Mouse (Mus musculus) embryonic facial prominence, embryonic 13.5 days (tissue): Measurements from ENCODE around the gene Clic4. TPM values are rescaled to one million over a fixed set of nuclear protein-coding genes. Genes with fewer than 3 reads are reported as not detected.

Experiments
- ATAC-seq: fragments of 200-750 bp; cut with Nextera tagmentation; 2 replicates; pipeline ENCODE4 v1.8.0; 2017; ENCODE audit warnings: low read depth; ENCODE audit not compliant: insufficient number of reproducible peaks, insufficient read depth, low FRiP score, low TSS enrichment
- H3K27ac ChIP-seq: fragments of 300-500 bp; sonication (generic); 2 replicates; pipeline ENCODE4 v1.5.1; 2015; ENCODE audit warnings: moderate library complexity, mild to moderate bottlenecking, inconsistent platforms
- H3K27me3 ChIP-seq: fragments of 300-500 bp; sonication (generic); 2 replicates; pipeline ENCODE4 v1.6.1; 2015; ENCODE audit warnings: mild to moderate bottlenecking, inconsistent platforms
- H3K36me3 ChIP-seq: fragments of 300-500 bp; sonication (generic); 2 replicates; pipeline ENCODE4 v1.6.1; 2015; ENCODE audit warnings: mild to moderate bottlenecking, inconsistent platforms
- H3K4me1 ChIP-seq: fragments of 300-500 bp; sonication (generic); 2 replicates; pipeline ENCODE4 v1.6.1; 2015; ENCODE audit warnings: inconsistent platforms
- H3K4me2 ChIP-seq: fragments of 300-500 bp; sonication (generic); 2 replicates; pipeline ENCODE4 v1.6.1; 2015; ENCODE audit warnings: moderate library complexity, mild to moderate bottlenecking, inconsistent platforms
- H3K4me3 ChIP-seq: fragments of 300-500 bp; sonication (generic); 2 replicates; pipeline ENCODE4 v1.5.1; 2015; ENCODE audit warnings: mild to moderate bottlenecking, inconsistent platforms
- H3K9ac ChIP-seq: fragments of 300-500 bp; sonication (generic); 2 replicates; pipeline ENCODE4 v1.6.1; 2015; ENCODE audit warnings: mild to moderate bottlenecking, inconsistent platforms
- H3K9me3 ChIP-seq: fragments of 300-500 bp; sonication (generic); 2 replicates; pipeline ENCODE4 v1.6.1; 2016; ENCODE audit warnings: inconsistent platforms
- WGBS: fragments of 180-500 bp; shearing (Covaris S2); methylation state at CpG from one replicate; pipeline ENCODE4 v1.1.7; 2015; ENCODE audit warnings: mixed read lengths; 5-methylcytosine and 5-hydroxymethylcytosine counted together
- polyA plus RNA-seq: library from polyadenylated mRNA; unstranded; fragments of >200 nt; fragmentation: Nextera tagmentation; extraction: Ambion mirVana; gene quantifications from 2 replicates; pipeline ENCODE4 v1.2.1, GENCODE M21; 2015

Gene Clic4
- polyA plus RNA-seq, 1 experiment from 2014 or later = 121 TPM

DNA sequence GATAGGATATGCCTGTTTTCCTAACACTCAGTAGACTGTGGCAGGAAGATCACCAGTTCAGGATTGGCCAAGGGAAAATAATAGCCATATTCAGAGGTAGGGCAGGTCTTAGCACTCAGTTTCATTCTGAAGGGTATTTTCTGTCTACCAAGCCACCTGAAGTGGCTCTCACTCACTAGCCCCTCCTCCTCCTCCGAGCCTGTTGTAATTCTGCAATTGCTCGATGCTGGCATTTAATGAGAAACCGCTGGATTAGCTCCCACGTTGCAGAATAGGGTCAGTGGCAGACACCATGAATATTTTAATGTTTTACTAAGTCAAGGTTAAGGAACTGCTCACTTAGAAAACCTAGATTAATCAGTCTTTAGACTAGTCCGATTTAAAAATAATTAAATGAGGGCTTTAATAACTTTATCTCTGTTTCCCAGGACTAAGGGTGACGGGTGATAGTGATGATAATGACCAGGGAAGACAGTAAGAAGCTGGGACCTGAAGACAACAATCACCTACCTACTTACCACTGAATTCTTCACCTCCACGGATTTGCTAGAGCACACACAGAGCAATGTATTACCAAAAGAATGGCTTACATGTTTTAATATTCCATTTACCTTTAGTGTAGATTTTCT is 29.6 kb downstream of the Clic4 start:
- H3K4me3 ChIP-seq = no peak overlapping the region
- H3K4me1 ChIP-seq = peaks cover 58% of the 10 kb centered on the region

DNA sequence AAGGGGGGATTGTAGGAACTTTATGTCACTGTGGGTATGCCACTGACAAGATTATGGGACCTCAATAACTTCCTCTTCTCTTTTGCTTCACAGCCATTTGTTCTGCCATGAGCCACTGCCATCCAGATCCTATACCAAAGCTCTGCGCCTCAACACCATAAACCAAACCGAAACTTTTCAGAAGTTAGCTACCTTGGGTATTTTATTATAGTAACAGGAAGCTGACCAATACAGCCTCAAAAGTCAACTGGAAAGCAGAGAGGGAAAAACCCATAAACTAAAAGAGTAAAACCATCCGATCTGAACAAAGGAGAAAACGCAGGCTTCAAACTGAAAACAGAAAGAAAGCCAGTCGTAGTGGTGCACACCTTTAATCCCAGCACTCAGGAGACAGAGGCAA is 30.2 kb downstream of the Clic4 start:
- Histone ChIP-seq H3K4me1 (peaks cover 52% of the 10 kb centered on the region), H3K27ac (no peak overlapping the region), H3K27me3 (no peaks in the 10 kb centered on the region), H3K36me3 (peaks cover 14% of the 10 kb centered on the region), H3K4me3 (no peak overlapping the region), H3K9me3 (no peaks in the 10 kb centered on the region), H3K9ac (no peak overlapping the region), H3K4me2 (no peak overlapping the region)
- WGBS = 86% methylated on average over 5 of the region's 5 CpGs
- ATAC-seq = no peak

More for the DNA sequence above, 29.6 kb downstream of the Clic4 start:
- H3K4me2 ChIP-seq = no peak overlapping the region
- H3K27me3 ChIP-seq = no peaks in the 10 kb centered on the region
- no peak overlapping the region for H3K27ac ChIP-seq
- no peak for ATAC-seq
- WGBS = 80% methylated on average over 7 of the region's 7 CpGs
- no peaks in the 10 kb centered on the region for H3K9me3 ChIP-seq
- H3K36me3 ChIP-seq = peaks cover 9% of the 10 kb centered on the region
- H3K9ac ChIP-seq = no peak overlapping the region

- Histone ChIP-seq H3K36me3 (peaks cover 18% of the 10 kb centered on the region), H3K4me3 (no peak overlapping the region), H3K4me1 (peaks cover 45% of the 10 kb centered on the region), H3K9me3 (no peaks in the 10 kb centered on the region), H3K4me2 (no peak overlapping the region), H3K27me3 (no peaks in the 10 kb centered on the region), H3K27ac (no peak overlapping the region), H3K9ac (no peak overlapping the region)
- 27% methylated on average over 5 of the region's 5 CpGs for WGBS
- no peak for ATAC-seq
These were observed 30.9 kb downstream of the Clic4 start for GRCm38 (mm10) chr4:135241669-135242068.

DNA sequence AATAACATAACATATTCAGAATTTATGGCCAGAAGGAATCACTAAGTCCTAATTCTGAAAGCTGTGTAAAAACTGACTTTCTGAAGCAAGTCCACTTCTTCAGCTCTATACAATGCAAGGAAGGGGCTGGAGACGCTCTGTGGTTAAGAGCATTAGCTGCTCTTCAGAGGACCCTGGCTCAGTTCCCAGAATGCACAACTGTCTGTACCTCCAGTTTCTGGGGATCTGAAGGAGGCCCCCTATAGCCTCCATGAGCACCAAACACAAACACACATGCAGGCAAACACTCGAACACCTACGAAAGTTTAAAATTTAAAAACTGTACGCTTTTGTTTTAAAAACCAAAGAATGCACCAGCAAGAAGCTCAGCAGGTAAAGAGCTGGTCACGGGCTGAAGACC is 31.5 kb downstream of the Clic4 start:
- peaks cover 19% of the 10 kb centered on the region for H3K36me3 ChIP-seq
- no peaks in the 10 kb centered on the region for H3K27me3 ChIP-seq
- no peak for ATAC-seq
- H3K4me3 ChIP-seq = no peak overlapping the region
- 63% methylated on average over 5 of the region's 5 CpGs for WGBS
- no peak overlapping the region for H3K4me2 ChIP-seq
- H3K9me3 ChIP-seq = no peaks in the 10 kb centered on the region
- no peak overlapping the region for H3K27ac ChIP-seq
- H3K9ac ChIP-seq = no peak overlapping the region
- H3K4me1 ChIP-seq = peaks cover 40% of the 10 kb centered on the region

DNA sequence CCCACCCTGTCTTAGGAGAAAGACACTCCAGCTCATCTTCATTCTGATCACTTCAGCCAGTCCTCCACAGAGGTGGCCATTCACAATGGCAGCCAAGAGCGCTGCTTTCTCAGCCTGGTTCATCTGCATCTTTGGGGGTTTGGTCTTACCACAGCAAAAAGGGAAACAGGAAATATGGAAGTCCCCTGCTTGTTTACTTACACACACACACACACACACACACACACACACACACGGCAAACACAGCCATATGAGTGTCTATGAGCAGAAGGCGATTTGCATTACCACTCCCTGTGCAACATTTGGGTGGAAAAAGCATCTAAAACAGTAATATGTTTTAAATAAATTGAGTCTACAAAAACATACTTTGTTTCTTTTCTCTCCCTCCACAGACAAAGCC is 32.3 kb downstream of the Clic4 start:
- 69% methylated on average over 3 of the region's 3 CpGs for WGBS
- Histone ChIP-seq H3K4me2 (no peak overlapping the region), H3K36me3 (peaks cover 19% of the 10 kb centered on the region), H3K27ac (0 out of 2 replicates have a peak overlapping the region, but pooled peaks have one; percentile 22), H3K9me3 (no peaks in the 10 kb centered on the region), H3K4me3 (no peak overlapping the region), H3K4me1 (peaks cover 33% of the 10 kb centered on the region), H3K9ac (no peak overlapping the region), H3K27me3 (no peaks in the 10 kb centered on the region)
- ATAC-seq = no peak

GRCm38 (mm10) chr4:135238706-135239510 is 33.7 kb downstream of the Clic4 start:
- Histone ChIP-seq H3K4me2 (no peak overlapping the region), H3K27me3 (no peaks in the 10 kb centered on the region), H3K27ac (no peak overlapping the region), H3K36me3 (peaks cover 19% of the 10 kb centered on the region), H3K9ac (no peak overlapping the region), H3K4me3 (no peak overlapping the region), H3K4me1 (peaks cover 30% of the 10 kb centered on the region), H3K9me3 (no peaks in the 10 kb centered on the region)
- ATAC-seq = no peak
- WGBS = 76% methylated on average over 13 of the region's 13 CpGs

DNA sequence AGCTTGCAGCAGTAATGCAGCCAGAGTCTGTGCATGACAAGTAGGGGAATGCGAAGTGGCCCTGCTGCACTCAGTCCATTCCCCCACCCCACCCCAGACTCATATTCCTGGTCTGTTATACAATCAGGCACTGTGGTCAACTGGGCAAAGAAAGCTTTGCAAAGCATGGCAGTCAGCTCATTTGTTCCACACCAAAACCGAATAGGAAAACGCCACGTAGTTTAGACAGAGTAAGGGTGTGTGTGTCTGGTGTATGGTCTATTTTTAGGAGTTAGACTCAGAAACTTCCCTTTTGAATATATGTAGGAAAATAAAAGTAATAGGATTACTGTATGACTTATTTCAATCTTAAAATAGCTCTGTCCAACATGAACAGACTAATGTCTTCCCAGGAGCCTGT is 36.0 kb downstream of the Clic4 start:
- no peak overlapping the region for H3K4me2 ChIP-seq
- H3K4me1 ChIP-seq = peaks cover 33% of the 10 kb centered on the region
- H3K36me3 ChIP-seq = peaks cover 19% of the 10 kb centered on the region
- no peaks in the 10 kb centered on the region for H3K9me3 ChIP-seq
- H3K27ac ChIP-seq = no peak overlapping the region
- no peak for ATAC-seq
- no peaks in the 10 kb centered on the region for H3K27me3 ChIP-seq
- no peak overlapping the region for H3K4me3 ChIP-seq
- WGBS = 86% methylated on average over 4 of the region's 4 CpGs
- no peak overlapping the region for H3K9ac ChIP-seq

GRCm38 (mm10) chr4:135235546-135235945 is 37.1 kb downstream of the Clic4 start:
- ATAC-seq = no peak

DNA sequence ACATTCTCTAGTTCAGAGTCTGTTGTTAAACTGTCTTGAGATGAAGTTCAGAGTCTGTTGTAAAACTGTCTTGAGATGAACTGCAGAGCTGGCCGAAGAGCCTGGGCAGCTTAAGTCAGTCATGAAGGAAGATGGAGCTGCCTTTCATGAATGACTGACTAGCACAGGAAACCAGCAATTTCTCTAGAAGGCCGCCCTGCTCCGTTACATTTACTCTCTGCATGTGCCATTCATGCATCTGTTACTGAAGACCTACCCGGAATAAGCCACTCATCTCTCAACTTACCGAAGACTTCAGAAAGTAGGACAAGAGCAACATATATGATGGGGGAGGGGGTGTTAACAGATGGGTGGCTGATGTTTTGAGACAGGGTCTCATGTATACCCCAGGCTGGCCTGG is 40.1 kb downstream of the Clic4 start:
- Histone ChIP-seq H3K9me3 (no peaks in the 10 kb centered on the region), H3K36me3 (0 out of 2 replicates have a peak, but pooled peaks cover 6% of the 10 kb centered on the region), H3K4me2 (no peak overlapping the region), H3K27ac (no peak overlapping the region), H3K4me3 (no peak overlapping the region), H3K4me1 (peaks cover 8% of the 10 kb centered on the region), H3K27me3 (no peaks in the 10 kb centered on the region), H3K9ac (no peak overlapping the region)
- WGBS = 79% methylated on average over 5 of the region's 5 CpGs
- ATAC-seq = no peak

More at GRCm38 (mm10) chr4:135235546-135235945, 37.1 kb downstream of the Clic4 start:
- no peaks in the 10 kb centered on the region for H3K9me3 ChIP-seq
- H3K9ac ChIP-seq = no peak overlapping the region; the same call in 1 of the 2 replicates
- no peak overlapping the region for H3K27ac ChIP-seq
- H3K4me1 ChIP-seq = peaks cover 23% of the 10 kb centered on the region
- 74% methylated on average over 8 of the region's 8 CpGs for WGBS
- H3K4me3 ChIP-seq = no peak overlapping the region
- H3K36me3 ChIP-seq = peaks cover 19% of the 10 kb centered on the region
- no peak overlapping the region for H3K4me2 ChIP-seq
- no peaks in the 10 kb centered on the region for H3K27me3 ChIP-seq

GRCm38 (mm10) chr4:135231543-135231942 is 41.1 kb downstream of the Clic4 start:
- 90% methylated on average over 5 of the region's 5 CpGs for WGBS
- no peak overlapping the region for H3K4me2 ChIP-seq

DNA sequence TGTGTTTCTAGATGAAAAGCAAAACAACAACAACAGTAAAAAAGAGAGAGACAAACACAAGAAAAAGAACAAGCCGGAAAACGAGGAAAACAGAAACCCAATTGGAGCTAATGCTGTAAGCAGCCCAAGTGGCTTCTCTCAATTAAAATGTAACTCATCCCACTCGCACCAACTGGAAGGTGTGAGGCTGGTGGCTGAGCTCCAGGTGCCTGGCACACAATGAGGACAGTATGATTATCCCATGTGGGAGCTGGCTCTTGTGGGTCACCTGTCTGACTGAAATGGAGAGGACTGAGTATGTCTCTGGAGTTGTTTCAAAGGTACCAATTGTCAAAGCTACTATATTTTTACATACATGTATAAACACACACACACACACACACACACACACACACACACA is 41.5 kb downstream of the Clic4 start:
- Histone ChIP-seq H3K9ac (no peak overlapping the region), H3K4me2 (no peak overlapping the region), H3K9me3 (no peaks in the 10 kb centered on the region), H3K4me1 (peaks cover 8% of the 10 kb centered on the region), H3K36me3 (peaks cover 3% of the 10 kb centered on the region; the same call in 1 of the 2 replicates), H3K4me3 (no peak overlapping the region), H3K27ac (no peak overlapping the region), H3K27me3 (no peaks in the 10 kb centered on the region)
- 89% methylated on average over 3 of the region's 3 CpGs for WGBS
- no peak for ATAC-seq

More at GRCm38 (mm10) chr4:135231543-135231942, 41.1 kb downstream of the Clic4 start:
- no peak overlapping the region for H3K9ac ChIP-seq
- H3K27me3 ChIP-seq = no peaks in the 10 kb centered on the region
- ATAC-seq = no peak
- no peak overlapping the region for H3K4me3 ChIP-seq
- H3K4me1 ChIP-seq = peaks cover 8% of the 10 kb centered on the region
- no peaks in the 10 kb centered on the region for H3K36me3 ChIP-seq
- no peak overlapping the region for H3K27ac ChIP-seq
- no peaks in the 10 kb centered on the region for H3K9me3 ChIP-seq

- Histone ChIP-seq H3K4me3 (no peak overlapping the region), H3K27ac (no peak overlapping the region), H3K9me3 (no peaks in the 10 kb centered on the region), H3K27me3 (no peaks in the 10 kb centered on the region), H3K4me1 (peaks cover 8% of the 10 kb centered on the region), H3K36me3 (peaks cover 7% of the 10 kb centered on the region), H3K4me2 (no peak overlapping the region), H3K9ac (no peak overlapping the region)
- ATAC-seq = no peak
- WGBS = 85% methylated on average over 5 of the region's 5 CpGs
These were observed 42.0 kb downstream of the Clic4 start for GRCm38 (mm10) chr4:135230661-135231060.
